Mouse (Mus musculus) cerebellum, adult 2 months (tissue): ENCODE results near the gene Olfr313.

ENCODE experiments used
- CTCF ChIP-seq: fragments of 200-500 bp; IDR thresholded peaks from 2 replicates; pipeline ENCODE4 v1.5.1; 2011; ENCODE audit warnings: low read depth, mild to moderate bottlenecking, control low read depth, low read length, moderate library complexity, borderline replicate concordance; ENCODE audit not compliant: insufficient read depth
- POLR2A ChIP-seq: fragments of 200-500 bp; IDR thresholded peaks from 2 replicates; pipeline ENCODE4 v1.6.1; 2011; ENCODE audit warnings: low read length, control low read depth, borderline replicate concordance; ENCODE audit not compliant: insufficient read depth

DNA sequence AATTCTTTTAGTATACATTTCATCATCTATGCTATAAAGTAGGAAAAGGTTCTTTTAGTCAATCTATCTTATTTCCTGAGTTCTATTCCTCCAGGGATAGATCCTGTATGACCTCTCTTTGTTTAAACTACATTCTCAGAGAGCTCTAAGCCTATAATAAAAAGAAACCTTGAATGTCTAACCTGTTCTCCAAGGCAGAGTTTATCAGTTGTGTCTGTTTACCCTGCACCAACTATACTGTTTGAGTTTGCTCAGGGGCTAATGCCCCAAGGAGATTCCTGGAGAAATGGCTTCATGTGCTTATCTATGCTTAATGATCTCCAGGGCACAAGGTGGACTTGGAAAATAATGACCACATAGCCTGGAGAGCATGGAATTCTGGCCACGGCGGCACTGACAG, 10.4 kb upstream of the Olfr313 start:
- TF ChIP-seq CTCF, result no peak
- no peak for TF ChIP-seq POLR2A
